Mouse (Mus musculus) embryonic fibroblast, embryonic 13.5 days (primary cell): ENCODE data around the gene Actl11. TPM values are rescaled to one million over a fixed set of nuclear protein-coding genes. Genes with fewer than 3 reads are reported as not detected.
A peak's percentile ranks its signal among the peaks of the same experiment; 100 is the strongest.

Experiments used
- H3K27ac ChIP-seq: 2 replicates; pipeline ENCODE4 v1.5.1; 2012; ENCODE audit warnings: low read length, control low read depth, inconsistent platforms; ENCODE audit not compliant: insufficient read depth
- H3K4me1 ChIP-seq: 2 replicates; pipeline ENCODE4 v1.6.1; 2011; ENCODE audit warnings: low read length; ENCODE audit not compliant: control insufficient read depth, insufficient read depth
- H3K4me3 ChIP-seq: 2 replicates; pipeline ENCODE4 v1.5.1; 2011; ENCODE audit warnings: mild to moderate bottlenecking, control low read depth, low read length; ENCODE audit not compliant: insufficient read depth
- CTCF ChIP-seq: IDR thresholded peaks from 2 replicates; pipeline ENCODE4 v1.5.1; 2011; ENCODE audit warnings: mild to moderate bottlenecking, control low read depth, low read length, moderate library complexity, borderline replicate concordance; ENCODE audit not compliant: insufficient read depth
- POLR2A ChIP-seq: IDR thresholded peaks from 2 replicates; pipeline ENCODE4 v1.6.1; 2011; ENCODE audit warnings: low read depth, mild to moderate bottlenecking, control low read depth, low read length, moderate library complexity
- polyA plus RNA-seq: library from polyadenylated mRNA; stranded (reverse); fragments of >200 nt; gene quantifications from 2 replicates; pipeline ENCODE4 v1.2.4, GENCODE M21; 2011; ENCODE audit warnings: low read depth; ENCODE audit not compliant: missing spikeins, insufficient read length

The Actl11 gene
- polyA plus RNA-seq, 1 experiment = not detected

DNA sequence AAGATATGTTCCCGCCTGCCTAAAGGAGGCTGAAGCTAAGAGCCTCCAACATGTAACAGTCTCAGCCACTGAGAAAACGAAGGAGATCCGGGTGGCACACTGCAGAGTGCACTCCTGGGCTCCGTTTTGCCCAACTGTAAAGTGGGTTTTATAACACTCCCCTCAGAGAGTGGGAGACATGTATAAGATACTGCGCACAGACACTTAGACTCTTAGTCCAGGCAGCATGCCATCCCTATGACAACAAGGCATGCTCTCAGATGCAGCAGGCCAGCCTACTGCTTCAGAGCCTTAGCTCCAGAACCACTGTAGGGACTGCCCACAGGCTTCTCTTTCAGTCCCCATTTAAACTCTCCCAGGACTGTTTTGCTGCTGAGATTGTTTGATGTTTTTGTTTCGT lies 9.4 kb upstream of the Actl11 start:
- TF ChIP-seq CTCF (no peak), POLR2A (no peak)
- no peak overlapping the region for H3K27ac ChIP-seq
- H3K4me3 ChIP-seq = no peak overlapping the region
- H3K4me1 ChIP-seq = no peaks in the 10 kb centered on the region

DNA sequence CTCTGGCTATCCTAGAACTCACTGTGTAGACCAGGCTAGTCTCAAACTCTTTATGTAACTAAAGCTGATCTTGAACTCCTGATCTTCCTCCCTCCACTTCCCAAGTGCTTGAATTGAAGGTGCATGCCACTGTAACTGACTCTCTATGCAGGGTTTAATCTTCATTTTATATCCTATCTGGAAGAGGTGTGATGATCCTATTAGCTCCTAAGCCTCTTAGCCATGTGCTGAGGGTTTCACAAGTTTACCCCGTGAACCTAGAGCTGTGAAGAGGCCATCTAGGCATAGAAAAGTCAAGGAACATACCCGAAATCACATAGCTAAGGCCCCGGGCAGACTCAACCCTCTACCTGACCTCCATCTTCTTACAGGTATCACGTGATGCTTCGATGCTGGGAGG lies 8.8 kb upstream of the Actl11 start:
- Histone ChIP-seq H3K4me1 (no peaks in the 10 kb centered on the region), H3K27ac (no peak overlapping the region), H3K4me3 (no peak overlapping the region)
- TF ChIP-seq CTCF (no peak), POLR2A (no peak)

DNA sequence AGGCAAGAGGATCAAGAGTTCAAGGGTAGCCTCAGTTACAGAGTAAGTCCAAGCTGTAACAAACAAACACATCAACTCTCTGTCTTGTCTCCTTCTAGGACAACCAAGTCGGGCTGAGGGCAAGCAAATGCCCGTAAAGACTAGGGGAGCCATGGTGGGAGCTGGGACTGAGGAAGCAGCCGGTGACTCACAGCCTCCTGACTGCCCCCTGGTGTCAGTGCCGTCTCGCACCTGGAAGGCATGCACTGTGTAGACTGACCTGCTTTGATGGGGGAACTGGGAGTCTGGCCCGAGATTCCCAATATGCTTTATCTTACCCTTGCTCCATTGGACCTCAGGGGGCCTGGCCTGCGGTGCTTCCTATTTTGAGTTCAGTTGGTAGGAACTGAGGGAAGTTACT lies 5.2 kb upstream of the Actl11 start:
- TF ChIP-seq CTCF (peak; percentile 80), POLR2A (no peak)
- no peaks in the 10 kb centered on the region for H3K4me1 ChIP-seq
- no peak overlapping the region for H3K27ac ChIP-seq
- no peak overlapping the region for H3K4me3 ChIP-seq

DNA sequence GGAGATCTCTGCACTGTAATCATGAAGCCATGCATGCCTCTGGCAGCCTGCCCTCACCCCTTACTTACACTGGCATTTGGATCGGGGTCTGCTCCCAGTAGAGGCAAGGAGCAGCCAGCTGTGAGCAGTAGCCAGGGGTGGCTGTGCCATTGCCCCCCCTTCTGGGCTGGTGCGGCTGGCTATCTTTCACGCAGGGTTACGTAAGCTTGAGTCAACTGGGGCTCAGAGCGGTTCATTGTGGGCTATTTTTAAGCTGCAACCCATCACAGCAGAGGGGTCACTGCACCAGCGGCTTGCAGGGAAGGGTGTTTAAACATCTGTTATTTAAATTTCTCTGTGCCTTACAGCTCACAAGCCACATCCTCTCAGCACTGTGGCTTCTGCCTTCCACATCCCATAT lies 4.3 kb upstream of the Actl11 start:
- Histone ChIP-seq H3K4me1 (no peaks in the 10 kb centered on the region), H3K4me3 (no peak overlapping the region), H3K27ac (no peak overlapping the region)
- TF ChIP-seq CTCF (no peak), POLR2A (no peak)

DNA sequence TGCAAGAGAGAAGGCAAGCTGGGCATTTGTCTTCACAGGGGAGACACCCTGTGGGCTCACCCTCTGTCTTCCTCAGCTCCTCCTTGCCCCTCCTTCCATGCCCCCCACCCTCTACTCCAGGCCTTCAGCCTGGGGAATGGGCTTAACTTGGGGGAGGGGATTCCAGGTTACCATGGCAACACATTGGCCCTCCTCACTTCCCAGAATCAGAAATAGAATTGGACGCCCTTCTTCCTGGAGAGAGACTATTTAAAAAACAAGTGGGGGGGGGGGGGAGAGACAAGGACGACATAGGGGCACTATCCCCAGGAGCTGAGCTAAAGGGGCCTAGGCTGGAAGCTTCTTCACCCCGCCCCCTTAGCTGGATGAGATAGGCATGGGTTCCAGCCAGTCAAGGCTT lies 3.0 kb upstream of the Actl11 start:
- Histone ChIP-seq H3K27ac (no peak overlapping the region), H3K4me3 (no peak overlapping the region), H3K4me1 (no peaks in the 10 kb centered on the region)
- TF ChIP-seq CTCF (no peak), POLR2A (no peak)

DNA sequence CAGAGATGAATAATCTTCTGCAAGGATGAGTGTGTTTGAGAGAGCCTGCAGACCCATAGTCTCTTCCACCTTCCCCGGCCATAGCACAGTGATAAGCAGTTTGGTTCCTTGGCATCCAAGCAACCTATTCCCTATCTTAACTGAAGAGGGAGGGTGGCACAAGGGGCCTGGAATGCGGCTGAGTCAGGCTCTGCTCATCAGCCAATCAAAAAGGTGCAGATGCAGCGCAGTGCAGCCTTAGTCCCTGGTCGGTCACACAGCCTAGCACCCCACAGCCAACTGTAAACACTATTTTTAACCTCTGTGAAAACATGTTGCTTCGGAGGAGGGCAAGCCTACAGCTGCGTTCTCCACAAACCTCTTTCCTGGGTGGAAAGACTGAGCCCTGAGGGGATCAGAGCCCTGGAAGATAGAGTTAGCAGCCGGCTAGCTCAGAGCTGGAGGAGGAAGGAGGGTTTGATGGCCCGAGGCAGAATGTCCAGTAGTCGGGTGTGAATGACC lies 1.3 kb upstream of the Actl11 start:
- Histone ChIP-seq H3K4me3 (no peak overlapping the region), H3K27ac (no peak overlapping the region), H3K4me1 (no peaks in the 10 kb centered on the region)
- TF ChIP-seq CTCF = no peak
- no peak for TF ChIP-seq POLR2A

DNA sequence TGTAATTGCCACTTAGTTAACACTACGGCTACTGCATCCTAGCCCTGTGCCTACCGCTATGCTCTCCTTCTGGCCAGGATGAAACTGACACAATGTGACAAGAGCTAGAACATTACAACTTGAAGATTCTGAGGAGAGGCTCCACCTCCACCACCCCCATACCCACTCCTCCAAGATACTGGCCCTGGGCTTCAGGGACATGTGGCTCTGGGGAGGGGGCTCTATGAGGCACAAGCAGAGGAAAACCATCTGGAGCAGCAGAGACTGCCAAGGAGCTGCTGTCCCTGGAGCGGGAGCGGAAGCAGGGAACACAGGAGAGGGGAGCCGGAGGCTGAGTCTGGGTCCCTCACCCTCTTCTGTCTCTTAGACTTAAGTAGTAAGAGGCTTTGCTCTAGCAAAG lies 520 bp upstream of the Actl11 start:
- Histone ChIP-seq H3K4me3 (no peak overlapping the region), H3K4me1 (no peaks in the 10 kb centered on the region), H3K27ac (no peak overlapping the region)
- TF ChIP-seq CTCF (no peak), POLR2A (no peak)

DNA sequence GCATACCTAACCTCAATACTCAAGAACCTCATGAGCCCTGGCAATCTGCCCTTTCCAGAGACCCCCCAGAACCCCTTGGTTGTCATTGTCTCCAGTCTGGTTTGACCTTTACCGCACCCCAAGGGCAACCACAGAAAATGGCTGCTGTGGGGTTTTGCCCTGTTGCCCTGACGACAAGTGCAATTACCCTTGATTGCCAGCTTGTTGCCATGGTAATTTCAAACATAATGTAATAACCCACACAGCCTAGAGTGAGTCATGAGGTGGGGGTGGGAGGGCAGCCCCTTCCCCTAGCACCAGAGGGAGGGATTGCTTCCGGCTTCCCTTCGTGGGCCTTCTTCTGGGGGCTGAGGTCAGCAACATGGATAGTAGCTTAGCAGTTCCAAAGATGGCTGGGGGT lies 4.0 kb downstream of the Actl11 start:
- TF ChIP-seq CTCF (no peak), POLR2A (no peak)
- H3K4me1 ChIP-seq = no peaks in the 10 kb centered on the region
- no peak overlapping the region for H3K4me3 ChIP-seq
- H3K27ac ChIP-seq = no peak overlapping the region

DNA sequence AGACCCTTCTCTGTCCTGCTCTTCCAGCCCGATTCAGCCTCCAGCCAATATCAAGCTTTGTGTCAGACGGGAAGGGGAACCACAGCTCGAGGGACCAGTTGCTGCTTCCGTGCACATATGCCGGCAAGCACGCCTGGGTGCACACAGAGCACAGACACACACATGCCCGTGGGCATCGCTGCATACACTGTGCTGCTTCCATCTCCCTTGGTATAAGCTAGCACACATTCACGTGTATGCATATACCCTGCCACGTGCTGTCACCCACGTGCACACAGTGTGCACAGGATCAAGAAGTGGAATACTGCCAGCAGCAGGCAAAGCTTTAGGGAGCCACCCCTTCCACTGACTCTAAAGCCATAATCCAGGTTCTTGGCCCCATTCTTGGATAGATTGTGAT lies 5.9 kb downstream of the Actl11 start:
- no peak overlapping the region for H3K27ac ChIP-seq
- TF ChIP-seq CTCF = no peak
- no peak for TF ChIP-seq POLR2A
- H3K4me3 ChIP-seq = no peak overlapping the region
- H3K4me1 ChIP-seq = no peaks in the 10 kb centered on the region

DNA sequence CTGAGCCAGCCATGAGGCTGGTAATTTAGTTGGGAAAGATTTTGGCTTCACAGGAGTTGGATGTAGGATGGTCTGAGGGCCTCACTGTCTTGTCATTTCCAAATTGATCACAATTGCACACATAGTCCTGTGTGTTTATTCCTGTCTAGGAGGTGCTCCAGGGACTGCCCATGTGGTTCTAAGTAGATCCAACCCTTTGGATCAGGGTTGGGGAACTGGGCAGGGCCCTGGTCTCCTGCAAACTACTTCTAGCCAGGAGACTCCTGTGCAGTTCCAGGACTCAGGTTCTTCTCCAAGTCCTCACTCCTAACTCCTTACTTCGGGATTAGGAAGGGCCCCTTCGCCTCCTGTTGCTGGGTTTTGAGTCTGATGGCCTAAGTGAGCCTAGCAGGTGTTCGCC lies 7.1 kb downstream of the Actl11 start, which contains the start of gene Camkv:
TSS of gene Camkv (plus strand) at position 301 of the 400 bp plus-strand sequence.
- no peak for TF ChIP-seq POLR2A
- TF ChIP-seq CTCF = no peak
- H3K4me3 ChIP-seq = peak within 1 kb of the TSS; percentile 14
- no peak within 1 kb of the TSS for H3K27ac ChIP-seq
- peaks cover 3% of the 10 kb centered on the region; the same call in 1 of the 2 replicates for H3K4me1 ChIP-seq

DNA sequence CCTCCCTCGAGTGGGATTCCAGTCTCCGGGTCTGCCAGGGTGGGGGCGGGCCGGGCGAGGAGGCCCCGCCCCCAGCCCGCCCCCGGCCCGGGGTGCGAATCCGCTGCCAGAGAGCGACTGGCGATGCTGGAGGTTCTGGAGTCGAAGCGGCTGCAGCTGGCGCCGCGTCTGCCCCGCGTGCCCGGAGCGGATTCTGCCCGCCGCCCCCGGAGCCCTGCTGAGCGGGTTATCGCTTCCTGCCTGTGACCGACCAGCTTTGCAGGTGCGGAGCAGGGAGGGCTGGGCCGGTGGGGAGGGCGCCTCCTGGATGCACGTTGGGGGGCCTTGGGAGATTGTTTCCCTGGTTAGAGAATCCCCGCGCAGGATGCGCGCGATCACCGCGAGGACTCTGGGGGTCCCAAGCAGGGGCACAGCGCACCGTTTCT lies 7.5 kb downstream of the Actl11 start:
- Histone ChIP-seq H3K4me3 (peak overlapping the region; percentile 14), H3K27ac (no peak overlapping the region), H3K4me1 (peaks cover 4% of the 10 kb centered on the region; the same call in 1 of the 2 replicates)
- TF ChIP-seq POLR2A (no peak), CTCF (no peak)
